Mouse (Mus musculus) right cerebral cortex, postnatal 14 days (tissue): ENCODE data around the gene Cfap221.

Source experiments
- DNase-seq: peaks from one replicate; pipeline ENCODE4 v3.0.0; 2022

The Cfap221 gene

GRCm38 (mm10) chr1:119899195-119900123, 97.6 kb downstream of the Cfap221 start:
- peak; percentile 73 for DNase-seq

- peak; percentile 61 for DNase-seq
These were observed 102.1 kb downstream of the Cfap221 start for GRCm38 (mm10) chr1:119894936-119895335.

GRCm38 (mm10) chr1:119893600-119893999, 103.4 kb downstream of the Cfap221 start:
- DNase-seq: no peak

GRCm38 (mm10) chr1:119892933-119893332, 104.1 kb downstream of the Cfap221 start:
- DNase-seq: no peak

- no peak for DNase-seq
These were observed 105.2 kb downstream of the Cfap221 start for GRCm38 (mm10) chr1:119891865-119892264.

GRCm38 (mm10) chr1:119891149-119891548, 105.9 kb downstream of the Cfap221 start:
- no peak for DNase-seq

GRCm38 (mm10) chr1:119889347-119889746, 107.7 kb downstream of the Cfap221 start:
- DNase-seq: no peak

- no peak for DNase-seq
These were observed 110.7 kb downstream of the Cfap221 start for GRCm38 (mm10) chr1:119886320-119886719.

GRCm38 (mm10) chr1:119884272-119884671, 112.8 kb downstream of the Cfap221 start:
- peak; percentile 48 for DNase-seq

- peak; percentile 28 for DNase-seq
These were observed 118.1 kb downstream of the Cfap221 start for GRCm38 (mm10) chr1:119878909-119879308.

GRCm38 (mm10) chr1:119877469-119877868, 119.6 kb downstream of the Cfap221 start:
- DNase-seq: no peak
